Mouse (Mus musculus) liver, postnatal 0 days (tissue): ENCODE results near the gene Shroom3. TPM values are rescaled to one million over a fixed set of nuclear protein-coding genes. Genes with fewer than 3 reads are reported as not detected.

Source experiments
- ATAC-seq: fragments of 200-750 bp; cut with Nextera tagmentation; 2 replicates; pipeline ENCODE4 v1.8.0; 2017; ENCODE audit warnings: mild to moderate bottlenecking, moderate library complexity
- DNase-seq: peaks from one replicate; pipeline ENCODE4 v3.0.0-alpha.2; 2016
- H3K27ac ChIP-seq: fragments of 300-500 bp; sonication (generic); 2 replicates; pipeline ENCODE4 v1.5.1; 2014; ENCODE audit warnings: antibody characterized with exemption, moderate library complexity, mild to moderate bottlenecking, low read depth
- H3K27me3 ChIP-seq: fragments of 300-500 bp; sonication (generic); 2 replicates; pipeline ENCODE4 v1.6.1; 2014; ENCODE audit warnings: low read length, control low read depth, mixed read lengths; ENCODE audit not compliant: insufficient read depth
- H3K36me3 ChIP-seq: fragments of 300-500 bp; sonication (generic); replicated peaks from 2 replicates; pipeline ENCODE4 v1.6.1; 2014; ENCODE audit warnings: mild to moderate bottlenecking, control low read depth, low read length, moderate library complexity, mixed read lengths; ENCODE audit not compliant: insufficient read depth
- H3K4me1 ChIP-seq: fragments of 300-500 bp; sonication (generic); 2 replicates; pipeline ENCODE4 v1.6.1; 2014; ENCODE audit warnings: antibody characterized with exemption, mild to moderate bottlenecking, control low read depth; ENCODE audit not compliant: insufficient read depth
- H3K4me2 ChIP-seq: fragments of 300-500 bp; sonication (generic); 2 replicates; pipeline ENCODE4 v1.6.1; 2014; ENCODE audit warnings: low read depth, mild to moderate bottlenecking, low read length, moderate library complexity, mixed read lengths
- H3K4me3 ChIP-seq: fragments of 300-500 bp; sonication (generic); 2 replicates; pipeline ENCODE4 v1.5.1; 2014; ENCODE audit warnings: low read depth, low read length
- H3K9ac ChIP-seq: fragments of 300-500 bp; sonication (generic); replicated peaks from 2 replicates; pipeline ENCODE4 v1.6.1; 2014; ENCODE audit warnings: mild to moderate bottlenecking, moderate library complexity
- H3K9me3 ChIP-seq: fragments of 300-500 bp; sonication (generic); 2 replicates; pipeline ENCODE4 v1.6.1; 2016; ENCODE audit warnings: mild to moderate bottlenecking, control low read depth, low read length, mixed read lengths
- CTCF ChIP-seq: sonication (generic); IDR thresholded peaks from 2 replicates; pipeline ENCODE4 v1.5.1; 2016; ENCODE audit warnings: antibody characterized with exemption, low read depth
- EP300 ChIP-seq: IDR thresholded peaks from 2 replicates; pipeline ENCODE4 v1.6.1; 2016; ENCODE audit warnings: antibody characterized with exemption, low read depth, mild to moderate bottlenecking
- WGBS: fragments of 180-500 bp; shearing (Covaris S2); extraction: QIAGEN DNeasy Blood & Tissue Kit; methylation state at CpG from one replicate; pipeline ENCODE4 v1.1.7; 2014; ENCODE audit not compliant: insufficient replicate concordance; 5-methylcytosine and 5-hydroxymethylcytosine counted together
- polyA plus RNA-seq: library from polyadenylated mRNA; unstranded; fragments of >200 nt; fragmentation: Nextera tagmentation; extraction: Ambion mirVana; gene quantifications from 2 replicates; pipeline ENCODE4 v1.2.1, GENCODE M21; 2015

Shroom3 gene
- polyA plus RNA-seq, 1 experiment from 2014 or later: 0.96 TPM

DNA sequence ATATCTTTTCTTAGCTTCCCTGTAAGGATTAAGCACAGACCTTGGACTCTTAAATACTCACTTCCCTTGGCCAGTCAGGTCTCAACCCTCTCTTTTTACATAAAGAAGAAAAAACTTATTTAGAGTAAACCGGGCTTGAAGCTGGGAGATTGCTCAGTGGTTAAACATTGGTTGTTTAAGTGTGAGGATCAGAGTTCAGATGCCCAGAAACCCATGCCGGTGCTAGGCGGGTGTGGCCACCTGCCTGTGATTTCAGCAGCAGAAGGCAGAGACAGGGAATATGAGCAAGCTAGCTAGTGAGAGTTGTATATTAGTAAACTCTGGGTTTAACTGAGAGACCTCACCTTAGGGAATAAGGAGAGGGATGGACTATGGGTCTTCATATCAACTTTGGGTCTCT is 131.4 kb downstream of the Shroom3 start:
- no peak for DNase-seq
- no peak overlapping the region for H3K4me3 ChIP-seq
- H3K4me2 ChIP-seq: no peak overlapping the region
- no peaks in the 10 kb centered on the region for H3K27me3 ChIP-seq
- no peak for ATAC-seq
- 71% methylated on average over 3 of the region's 3 CpGs for WGBS
- TF ChIP-seq EP300 (no peak), CTCF (no peak)
- no peak overlapping the region for H3K27ac ChIP-seq
- no peaks in the 10 kb centered on the region for H3K36me3 ChIP-seq
- no peaks in the 10 kb centered on the region for H3K9me3 ChIP-seq
- no peak overlapping the region for H3K9ac ChIP-seq
- no peaks in the 10 kb centered on the region for H3K4me1 ChIP-seq

DNA sequence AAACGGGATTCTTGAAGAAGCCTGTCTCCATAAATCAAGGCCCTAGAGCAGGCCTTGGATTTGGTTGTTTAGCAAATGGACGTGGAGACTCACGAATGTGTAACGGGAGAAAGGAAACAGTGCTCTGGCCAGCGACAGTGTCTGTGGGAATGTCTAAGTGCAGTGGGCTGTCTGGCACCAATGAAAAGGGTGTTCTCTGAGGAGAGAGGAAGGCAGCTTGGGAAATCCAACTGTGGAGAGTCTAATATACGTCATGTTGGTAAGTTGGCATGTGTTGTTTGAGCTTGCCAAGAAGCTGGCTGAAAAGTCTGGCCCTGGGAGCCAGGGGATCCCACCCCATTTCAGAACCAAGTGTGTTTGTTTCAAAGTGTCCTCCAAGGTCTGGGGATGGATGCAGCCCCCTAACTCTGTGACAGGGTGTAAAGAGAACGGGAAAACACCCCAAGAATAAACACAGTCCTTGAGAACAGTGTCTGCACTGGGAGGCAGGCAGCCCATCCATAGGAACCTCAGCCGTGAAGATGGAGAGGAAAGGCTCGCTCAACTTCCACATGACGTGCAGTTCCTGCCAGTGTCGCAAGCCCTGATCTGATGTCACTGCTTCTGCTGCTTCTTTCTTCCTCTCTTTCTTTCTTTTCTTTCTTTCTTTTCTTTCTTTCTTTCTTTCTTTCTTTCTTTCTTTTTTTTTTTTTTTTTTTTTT is 134.0 kb downstream of the Shroom3 start:
- no peaks in the 10 kb centered on the region for H3K36me3 ChIP-seq
- no peak overlapping the region for H3K27ac ChIP-seq
- WGBS: 66% methylated on average over 11 of the region's 11 CpGs

DNA sequence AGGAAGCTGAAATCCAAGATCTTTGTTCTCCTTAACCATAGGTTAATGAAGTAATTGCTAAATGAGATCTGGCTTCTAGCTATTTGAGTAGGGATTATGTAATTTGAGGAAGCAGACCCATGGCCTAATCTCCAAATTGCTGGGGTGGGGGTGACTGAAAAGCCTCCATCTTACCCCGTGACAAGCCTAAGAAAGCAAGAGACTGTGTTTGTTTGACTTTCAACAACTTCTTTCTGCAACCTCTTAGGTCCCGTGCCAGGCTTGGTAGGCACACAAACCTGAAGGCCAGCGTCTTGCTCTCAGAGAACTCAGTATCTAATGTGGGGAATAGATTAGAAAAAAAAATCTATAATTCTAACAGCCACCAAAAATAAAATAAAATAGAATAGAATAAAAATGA is 138.1 kb downstream of the Shroom3 start:
- H3K4me2 ChIP-seq: no peak overlapping the region
- H3K9ac ChIP-seq: no peak overlapping the region
- no peaks in the 10 kb centered on the region for H3K27me3 ChIP-seq
- H3K27ac ChIP-seq: no peak overlapping the region
- no peaks in the 10 kb centered on the region for H3K4me1 ChIP-seq
- H3K4me3 ChIP-seq: no peak overlapping the region
- DNase-seq (no peak), ATAC-seq (no peak)
- no peak for TF ChIP-seq CTCF
- TF ChIP-seq EP300: no peak
- H3K9me3 ChIP-seq: no peaks in the 10 kb centered on the region
- 56% methylated on average over 3 of the region's 3 CpGs for WGBS
- H3K36me3 ChIP-seq: no peaks in the 10 kb centered on the region

More for the DNA sequence above, 134.0 kb downstream of the Shroom3 start:
- H3K4me3 ChIP-seq: no peak overlapping the region
- no peak overlapping the region for H3K4me2 ChIP-seq
- H3K4me1 ChIP-seq: no peaks in the 10 kb centered on the region
- no peak for DNase-seq
- no peak for ATAC-seq
- TF ChIP-seq EP300: no peak
- TF ChIP-seq CTCF: no peak
- H3K9ac ChIP-seq: no peak overlapping the region
- no peaks in the 10 kb centered on the region for H3K9me3 ChIP-seq
- no peaks in the 10 kb centered on the region for H3K27me3 ChIP-seq

DNA sequence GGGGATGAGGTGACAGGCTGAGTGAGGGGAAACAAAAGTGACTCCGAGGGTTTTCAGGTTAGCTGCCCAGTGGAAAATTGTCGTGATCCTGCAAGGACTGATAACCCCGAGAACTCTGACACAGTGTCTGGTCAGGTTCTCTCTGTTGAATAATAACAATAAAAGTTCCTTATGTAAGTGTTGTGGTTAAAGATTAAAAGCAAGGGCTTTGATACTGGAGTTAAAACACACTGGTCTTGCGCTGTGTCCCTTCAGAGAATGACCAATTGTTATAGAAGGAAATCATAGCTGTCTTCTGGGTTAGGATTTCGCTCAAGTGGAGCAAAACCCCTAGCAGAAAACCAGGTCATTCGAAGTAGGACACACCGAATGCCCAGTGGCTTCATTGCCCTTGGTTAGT is 140.3 kb downstream of the Shroom3 start:
- ATAC-seq (no peak), DNase-seq (no peak)
- no peak overlapping the region for H3K4me2 ChIP-seq
- 64% methylated on average over 7 of the region's 7 CpGs for WGBS
- no peaks in the 10 kb centered on the region for H3K9me3 ChIP-seq
- no peak overlapping the region for H3K4me3 ChIP-seq
- no peak overlapping the region for H3K27ac ChIP-seq
- no peaks in the 10 kb centered on the region for H3K36me3 ChIP-seq
- H3K27me3 ChIP-seq: no peaks in the 10 kb centered on the region
- no peaks in the 10 kb centered on the region for H3K4me1 ChIP-seq
- TF ChIP-seq EP300: no peak
- no peak for TF ChIP-seq CTCF
- no peak overlapping the region for H3K9ac ChIP-seq

DNA sequence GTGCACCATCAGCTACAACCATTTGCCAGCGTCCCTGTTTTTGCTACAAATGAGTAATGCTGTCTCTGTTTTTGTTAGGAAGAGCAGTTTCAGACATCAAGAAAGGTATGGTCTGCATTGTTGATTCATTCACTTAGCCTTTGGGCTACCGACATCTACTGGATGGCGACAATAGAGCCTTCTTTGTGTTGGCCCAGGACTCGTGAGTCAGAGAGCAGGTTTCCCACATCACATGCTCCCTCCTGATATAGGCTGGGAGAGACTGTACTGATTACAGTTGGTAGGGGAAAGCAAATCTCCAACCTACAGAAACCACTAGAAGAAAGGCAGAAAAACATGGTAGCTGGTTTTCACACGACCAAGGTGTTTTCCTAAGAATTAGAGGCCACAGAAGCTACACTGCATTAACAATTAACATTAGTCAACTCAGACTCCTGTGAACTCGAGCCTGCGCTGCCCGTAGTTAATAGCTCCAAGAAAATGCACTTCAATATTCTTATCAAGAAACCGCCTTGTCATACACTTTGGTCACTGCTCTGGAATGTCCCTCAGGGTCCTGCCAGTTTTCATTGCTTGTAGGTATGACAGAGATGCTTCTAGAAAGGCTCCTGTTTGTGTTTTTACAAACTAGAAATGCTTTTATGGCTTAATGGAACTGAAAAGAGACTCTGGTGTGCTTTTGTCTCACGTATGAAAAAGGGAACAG is 141.2 kb downstream of the Shroom3 start:
- H3K9ac ChIP-seq: no peak overlapping the region
- ATAC-seq (no peak), DNase-seq (no peak)
- H3K36me3 ChIP-seq: no peaks in the 10 kb centered on the region
- WGBS: 66% methylated on average over 10 of the region's 10 CpGs
- no peaks in the 10 kb centered on the region for H3K27me3 ChIP-seq
- H3K4me3 ChIP-seq: no peak overlapping the region
- H3K27ac ChIP-seq: no peak overlapping the region
- H3K4me1 ChIP-seq: no peaks in the 10 kb centered on the region
- TF ChIP-seq EP300 (no peak), CTCF (no peak)
- no peak overlapping the region for H3K4me2 ChIP-seq
- H3K9me3 ChIP-seq: no peaks in the 10 kb centered on the region

DNA sequence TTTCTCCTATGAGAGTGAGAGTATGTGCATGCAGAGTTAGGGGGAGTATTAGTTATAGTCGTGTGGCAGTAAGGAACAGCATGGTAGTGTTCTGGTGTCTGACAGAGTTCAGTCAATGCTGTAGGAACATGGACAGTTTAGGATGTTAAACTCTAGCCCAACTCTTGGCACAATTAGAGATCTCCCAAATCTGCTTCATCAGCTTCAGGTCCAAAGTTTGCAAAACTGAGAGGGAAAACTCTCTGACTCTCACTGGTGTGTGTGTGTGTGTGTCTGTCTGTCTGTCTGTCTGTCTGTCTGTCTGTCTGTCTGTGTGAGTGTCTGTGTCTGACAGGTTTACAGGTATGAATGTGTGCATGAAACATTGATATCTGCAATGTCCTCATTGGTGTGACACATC is 147.2 kb downstream of the Shroom3 start:
- Histone ChIP-seq H3K4me1 (no peaks in the 10 kb centered on the region), H3K27ac (no peak overlapping the region), H3K36me3 (no peaks in the 10 kb centered on the region), H3K9me3 (no peaks in the 10 kb centered on the region), H3K9ac (no peak overlapping the region), H3K27me3 (no peaks in the 10 kb centered on the region), H3K4me3 (no peak overlapping the region), H3K4me2 (no peak overlapping the region)
- no peak for DNase-seq
- TF ChIP-seq EP300 (no peak), CTCF (no peak)
- 67% methylated on average over 1 of the region's 1 CpGs for WGBS
- ATAC-seq: no peak
